Mouse (Mus musculus) liver, embryonic 12.5 days (tissue): ENCODE data around the gene Lce1f. TPM values are rescaled to one million over a fixed set of nuclear protein-coding genes. Genes with fewer than 3 reads are reported as not detected.
"Not testable (repeated sequence)": the region's sequence is repeated elsewhere in the genome, so short reads cannot be mapped to it uniquely, and the experiment has no call there.

Experiments used
- ATAC-seq: fragments of 200-750 bp; cut with Nextera tagmentation; 2 replicates; pipeline ENCODE4 v1.8.0; 2017; ENCODE audit warnings: moderate number of reproducible peaks, mild to moderate bottlenecking, moderate library complexity
- H3K27ac ChIP-seq: fragments of 300-500 bp; sonication (generic); 2 replicates; pipeline ENCODE4 v1.5.1; 2016; ENCODE audit warnings: mild to moderate bottlenecking
- H3K27me3 ChIP-seq: fragments of 300-500 bp; sonication (generic); replicated peaks from 2 replicates; pipeline ENCODE4 v1.6.1; 2016; ENCODE audit warnings: mild to moderate bottlenecking, moderate library complexity
- H3K36me3 ChIP-seq: fragments of 300-500 bp; sonication (generic); 2 replicates; pipeline ENCODE4 v1.6.1; 2016; ENCODE audit warnings: mild to moderate bottlenecking, moderate library complexity
- H3K4me1 ChIP-seq: fragments of 300-500 bp; sonication (generic); 2 replicates; pipeline ENCODE4 v1.6.1; 2016
- H3K4me2 ChIP-seq: fragments of 300-500 bp; sonication (generic); 2 replicates; pipeline ENCODE4 v1.6.1; 2016; ENCODE audit warnings: mild to moderate bottlenecking, moderate library complexity
- H3K4me3 ChIP-seq: fragments of 300-500 bp; sonication (generic); 2 replicates; pipeline ENCODE4 v1.5.1; 2016; ENCODE audit warnings: mild to moderate bottlenecking, moderate library complexity
- H3K9ac ChIP-seq: fragments of 300-500 bp; sonication (generic); 2 replicates; pipeline ENCODE4 v1.6.1; 2016; ENCODE audit warnings: mild to moderate bottlenecking, moderate library complexity
- H3K9me3 ChIP-seq: fragments of 300-500 bp; sonication (generic); replicated peaks from 2 replicates; pipeline ENCODE4 v1.6.1; 2016; ENCODE audit warnings: mild to moderate bottlenecking, moderate library complexity
- WGBS: fragments of 180-500 bp; shearing (Covaris S2); methylation state at CpG from one replicate; pipeline ENCODE4 v1.1.7; 2016; ENCODE audit not compliant: insufficient replicate concordance; 5-methylcytosine and 5-hydroxymethylcytosine counted together
- polyA plus RNA-seq: library from polyadenylated mRNA; unstranded; fragments of >200 nt; fragmentation: Nextera tagmentation; extraction: Ambion mirVana; gene quantifications from 2 replicates; pipeline ENCODE4 v1.2.1, GENCODE M21; 2016

Lce1f gene
- polyA plus RNA-seq: not detected in 2 replicates

DNA sequence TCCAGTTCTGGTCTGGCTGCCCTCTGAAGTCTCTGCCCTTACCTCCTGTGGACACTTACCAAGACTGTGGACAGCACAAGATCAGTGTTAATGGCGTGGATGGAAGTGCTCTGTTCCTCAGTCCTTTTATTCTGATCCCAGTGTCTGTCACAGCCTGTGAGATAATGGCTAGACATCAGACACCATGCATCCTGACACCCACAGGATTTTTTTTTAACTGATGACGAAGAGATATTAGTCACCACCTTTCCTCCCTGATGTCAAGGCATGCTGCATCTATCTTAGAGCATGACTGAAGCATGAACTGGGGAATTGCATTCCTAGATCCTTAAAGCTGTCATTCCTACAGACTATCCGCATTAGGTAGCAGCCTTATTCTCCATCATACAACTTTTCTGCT, at the start of gene Lce1f:
Lce1f (minus strand) TSS at position 101 of the 400 bp plus-strand sequence.
- Histone ChIP-seq H3K9ac (no peak within 1 kb of the TSS), H3K4me1 (no peaks in the 10 kb centered on the region), H3K4me3 (no peak within 1 kb of the TSS), H3K4me2 (no peak within 1 kb of the TSS), H3K36me3 (no peaks in the 10 kb centered on the region), H3K27ac (no peak within 1 kb of the TSS), H3K9me3 (no peaks in the 10 kb centered on the region), H3K27me3 (no peaks in the 10 kb centered on the region)
- no peak for ATAC-seq
- 50% methylated on average over 3 of the region's 3 CpGs for WGBS

DNA sequence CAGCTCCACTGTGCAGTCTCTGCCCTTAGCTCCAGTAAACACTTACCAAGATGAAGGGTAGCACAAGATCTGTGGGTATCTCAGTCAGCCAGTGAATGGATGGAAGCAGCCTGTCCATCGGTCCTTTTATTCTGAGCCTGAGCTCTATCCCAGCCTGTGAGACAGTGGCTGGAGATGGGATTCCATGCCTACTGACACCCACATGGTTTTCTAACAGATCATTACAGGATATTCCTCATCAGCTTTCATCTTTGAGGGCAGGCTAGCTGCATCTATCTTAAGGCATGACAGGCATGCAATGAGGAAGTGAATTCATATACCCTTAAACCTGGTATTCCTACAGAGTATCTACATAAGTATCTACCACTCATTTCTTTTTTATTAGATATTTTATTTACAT, 44.8 kb upstream of the Lce1f start, which contains the start of gene Lce1h:
Lce1h (minus strand) TSS at position 101 of the 400 bp plus-strand sequence.
- WGBS: 76% methylated on average over 1 of the region's 1 CpGs
- no peaks in the 10 kb centered on the region for H3K27me3 ChIP-seq
- H3K9me3 ChIP-seq: no peaks in the 10 kb centered on the region
- ATAC-seq: no peak
- no peaks in the 10 kb centered on the region for H3K36me3 ChIP-seq
- no peak within 1 kb of the TSS for H3K4me2 ChIP-seq
- no peak within 1 kb of the TSS for H3K9ac ChIP-seq
- H3K4me1 ChIP-seq: no peaks in the 10 kb centered on the region
- H3K4me3 ChIP-seq: no peak within 1 kb of the TSS
- H3K27ac ChIP-seq: no peak within 1 kb of the TSS

DNA sequence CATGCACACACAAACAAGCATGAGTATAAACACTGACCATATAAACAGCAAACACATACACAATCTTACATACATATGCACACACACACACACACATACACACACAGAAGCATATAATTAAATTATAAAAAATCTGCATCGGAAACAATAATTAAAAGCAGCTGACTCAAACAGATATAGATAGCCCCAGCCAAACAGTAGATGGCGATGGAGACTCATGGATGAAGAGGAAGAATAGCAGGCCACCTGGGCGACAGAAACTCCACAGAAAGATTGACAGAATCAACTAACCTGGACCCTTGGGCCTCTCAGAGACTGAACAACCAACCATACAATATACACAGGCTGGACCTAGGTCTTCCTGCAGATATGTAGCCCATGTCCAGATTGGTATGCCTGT, 33.0 kb upstream of the Lce1f start:
- no peak overlapping the region for H3K4me3 ChIP-seq
- H3K36me3 ChIP-seq: no peaks in the 10 kb centered on the region
- H3K27me3 ChIP-seq: no peaks in the 10 kb centered on the region
- no peaks in the 10 kb centered on the region for H3K4me1 ChIP-seq
- H3K4me2 ChIP-seq: no peak overlapping the region
- H3K9ac ChIP-seq: no peak overlapping the region
- 30% methylated on average over 3 of the region's 3 CpGs for WGBS
- no peaks in the 10 kb centered on the region for H3K9me3 ChIP-seq
- H3K27ac ChIP-seq: no peak overlapping the region
- no peak for ATAC-seq

DNA sequence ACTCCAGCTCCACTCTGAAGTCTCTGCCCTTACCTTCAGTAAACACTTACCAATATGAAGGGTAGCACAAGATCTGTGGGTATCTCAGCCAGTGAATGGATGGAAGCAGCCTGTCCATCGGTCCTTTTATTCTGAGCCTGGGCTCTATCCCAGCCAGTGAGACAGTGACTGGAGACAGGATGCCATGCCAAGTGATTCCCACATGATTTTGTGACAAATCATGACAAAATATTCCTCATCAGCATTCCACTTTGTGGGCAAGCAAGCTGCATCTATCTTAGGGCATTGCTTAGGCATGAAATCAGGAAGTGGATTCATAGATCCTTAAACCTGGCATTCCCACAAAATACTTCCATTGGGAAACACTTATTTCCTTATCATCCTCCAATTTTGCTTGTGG, 32.1 kb upstream of the Lce1f start, which contains the start of gene Lce1g:
Lce1g (minus strand) TSS at position 101 of the 400 bp plus-strand sequence.
- H3K27me3 ChIP-seq: no peaks in the 10 kb centered on the region
- 60% methylated on average over 1 of the region's 1 CpGs for WGBS
- no peak for ATAC-seq

DNA sequence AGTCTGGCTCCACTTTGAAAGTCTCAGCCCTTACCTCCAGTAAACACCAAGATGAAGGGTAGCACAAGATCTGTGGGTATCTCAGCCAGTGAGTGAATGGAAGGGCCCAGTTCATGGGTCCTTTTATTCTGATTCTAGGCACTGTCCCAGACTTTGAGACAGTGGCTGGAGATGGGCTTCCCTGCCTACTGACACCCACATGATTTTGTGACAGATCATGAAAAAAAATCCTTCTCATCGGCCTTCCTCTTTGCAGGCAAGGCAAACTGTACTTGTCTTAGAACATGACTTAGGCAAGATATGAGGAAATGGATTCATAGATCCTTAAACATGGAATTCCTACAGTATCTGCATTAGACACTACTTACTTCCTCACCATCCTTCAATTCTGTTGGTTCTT, 18.8 kb upstream of the Lce1f start, which contains the start of gene Gm38119:
Gm38119 (minus strand) TSS at position 101 of the 400 bp plus-strand sequence.
- Histone ChIP-seq H3K27ac (no peak within 1 kb of the TSS), H3K36me3 (no peaks in the 10 kb centered on the region), H3K4me3 (no peak within 1 kb of the TSS), H3K4me1 (no peaks in the 10 kb centered on the region), H3K9me3 (no peaks in the 10 kb centered on the region), H3K27me3 (no peaks in the 10 kb centered on the region), H3K9ac (no peak within 1 kb of the TSS), H3K4me2 (no peak within 1 kb of the TSS)
- no peak for ATAC-seq
- WGBS: 32% methylated on average over 1 of the region's 1 CpGs

More for the DNA sequence above, 32.1 kb upstream of the Lce1f start, which contains the start of gene Lce1g:
- Histone ChIP-seq H3K36me3 (no peaks in the 10 kb centered on the region), H3K4me2 (no peak within 1 kb of the TSS), H3K9me3 (no peaks in the 10 kb centered on the region), H3K27ac (no peak within 1 kb of the TSS), H3K4me1 (no peaks in the 10 kb centered on the region), H3K4me3 (no peak within 1 kb of the TSS), H3K9ac (no peak within 1 kb of the TSS)

DNA sequence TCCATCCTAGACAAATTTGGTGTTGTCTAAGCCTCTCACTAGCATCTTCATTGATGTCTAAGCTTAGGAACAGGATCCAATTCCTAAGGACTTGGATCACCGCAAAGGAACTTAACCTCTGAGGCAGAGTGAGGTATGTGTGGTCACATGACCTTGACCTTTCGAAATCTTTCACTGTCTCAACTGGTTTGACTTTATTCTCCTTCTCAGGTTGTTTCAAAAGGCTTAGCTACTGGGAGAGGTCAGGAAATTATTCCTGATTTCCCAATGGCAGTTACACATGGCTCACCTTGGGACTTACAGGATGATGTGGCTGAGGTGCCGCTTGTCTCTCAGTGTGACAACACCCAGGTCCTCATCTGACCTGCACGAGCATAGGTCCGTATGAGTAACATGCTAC, 2.5 kb upstream of the Lce1f start:
- no peaks in the 10 kb centered on the region for H3K9me3 ChIP-seq
- H3K27ac ChIP-seq: no peak overlapping the region
- no peaks in the 10 kb centered on the region for H3K4me1 ChIP-seq
- no peak overlapping the region for H3K4me3 ChIP-seq
- no peaks in the 10 kb centered on the region for H3K36me3 ChIP-seq
- H3K27me3 ChIP-seq: no peaks in the 10 kb centered on the region
- no peak for ATAC-seq
- no peak overlapping the region for H3K4me2 ChIP-seq
- H3K9ac ChIP-seq: no peak overlapping the region
- 75% methylated on average over 5 of the region's 5 CpGs for WGBS

DNA sequence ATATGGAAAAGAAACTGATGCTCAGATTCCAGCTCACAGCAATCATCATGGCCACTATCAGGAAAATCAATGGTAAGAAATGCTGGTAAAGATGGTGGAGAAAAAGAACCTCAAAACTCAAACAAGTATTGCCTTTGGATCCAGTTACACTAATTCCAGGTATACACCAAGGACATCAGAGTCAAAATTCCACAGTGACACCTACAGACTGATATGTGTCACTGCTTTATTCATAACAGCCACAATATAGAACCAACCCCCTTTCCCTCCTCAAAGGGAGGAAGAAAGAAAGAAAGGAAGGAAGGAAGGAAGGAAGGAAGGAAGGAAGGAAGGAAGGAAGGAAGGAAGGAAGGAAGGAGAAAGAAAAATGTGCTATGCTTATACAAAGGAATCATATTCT, 5.0 kb downstream of the Lce1f start:
- H3K9ac ChIP-seq: no peak overlapping the region
- no peak overlapping the region for H3K4me3 ChIP-seq
- H3K4me2 ChIP-seq: no peak overlapping the region
- H3K4me1 ChIP-seq: no peaks in the 10 kb centered on the region
- H3K27me3 ChIP-seq: no peaks in the 10 kb centered on the region
- no peaks in the 10 kb centered on the region for H3K36me3 ChIP-seq
- no peak overlapping the region for H3K27ac ChIP-seq
- ATAC-seq: no peak
- H3K9me3 ChIP-seq: no peaks in the 10 kb centered on the region

DNA sequence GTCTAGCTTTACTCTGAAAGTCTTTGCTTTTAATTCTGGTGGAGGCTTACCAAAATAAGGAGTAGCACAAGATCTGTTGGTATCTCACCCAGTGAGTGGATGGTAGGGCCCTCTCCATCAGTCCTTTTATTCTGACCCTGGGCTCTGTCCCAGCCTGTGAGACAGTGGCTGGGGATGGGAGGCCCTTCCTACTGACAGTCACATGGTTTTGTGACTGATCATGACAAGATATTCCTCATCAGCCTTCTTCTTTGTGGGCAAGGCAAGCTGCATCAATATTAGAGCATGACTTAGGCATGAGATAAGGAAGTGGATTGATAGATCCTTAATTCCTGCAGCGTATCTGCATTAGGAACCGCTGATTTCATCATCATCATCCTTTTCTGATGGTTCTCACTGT, 11.2 kb downstream of the Lce1f start, which contains the start of gene Lce1e:
Lce1e (minus strand) TSS at position 101 of the 400 bp plus-strand sequence.
- Histone ChIP-seq H3K36me3 (no peaks in the 10 kb centered on the region), H3K4me3 (no peak within 1 kb of the TSS), H3K9ac (no peak within 1 kb of the TSS), H3K27ac (no peak within 1 kb of the TSS), H3K9me3 (no peaks in the 10 kb centered on the region), H3K4me1 (no peaks in the 10 kb centered on the region), H3K4me2 (no peak within 1 kb of the TSS), H3K27me3 (no peaks in the 10 kb centered on the region)
- 54% methylated on average over 2 of the region's 2 CpGs for WGBS
- no peak for ATAC-seq

DNA sequence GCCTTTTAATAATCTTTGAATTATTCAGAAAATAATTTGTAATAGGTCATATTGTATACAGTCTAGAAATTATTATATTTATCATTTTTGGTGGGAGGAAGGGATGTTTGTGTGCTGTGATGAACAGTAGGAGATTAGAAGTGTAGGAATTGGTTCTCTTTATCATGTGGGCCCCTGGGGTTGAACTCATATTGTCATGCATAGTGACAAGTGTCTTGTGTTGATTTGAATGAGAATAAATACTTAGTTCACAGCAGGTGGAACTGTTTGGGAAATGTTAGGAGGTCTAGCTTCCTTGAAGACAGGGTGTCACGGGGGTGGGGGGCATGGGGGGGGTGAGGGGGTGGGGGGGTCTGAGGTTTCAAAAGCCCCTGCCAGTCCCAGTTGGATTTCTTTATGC, 25.5 kb downstream of the Lce1f start:
- ATAC-seq: no peak
- Histone ChIP-seq H3K27ac (no peak overlapping the region), H3K36me3 (no peaks in the 10 kb centered on the region), H3K9ac (no peak overlapping the region), H3K4me1 (no peaks in the 10 kb centered on the region), H3K27me3 (no peaks in the 10 kb centered on the region), H3K4me2 (no peak overlapping the region), H3K4me3 (no peak overlapping the region), H3K9me3 (no peaks in the 10 kb centered on the region)
- WGBS: 17% methylated on average over 1 of the region's 1 CpGs

DNA sequence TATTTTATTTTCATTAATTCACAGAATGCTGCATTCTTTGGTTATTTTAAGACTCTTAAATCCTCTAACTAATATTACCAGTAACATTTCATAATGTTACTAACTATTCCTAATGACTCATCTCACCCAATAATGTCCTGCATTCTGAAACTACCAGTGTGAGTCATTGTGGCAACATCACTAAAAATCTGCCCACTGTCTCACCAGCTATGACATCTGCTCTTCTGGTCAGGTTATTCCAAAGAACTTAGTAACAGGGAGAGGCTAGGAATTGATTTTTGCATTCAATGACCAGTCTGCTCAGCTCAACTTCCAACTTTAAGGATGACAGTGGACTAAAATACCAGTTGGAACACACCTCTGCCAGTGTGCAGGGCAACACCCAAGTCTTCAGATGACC, 28.5 kb downstream of the Lce1f start:
- no peaks in the 10 kb centered on the region for H3K4me1 ChIP-seq
- no peaks in the 10 kb centered on the region for H3K36me3 ChIP-seq
- H3K4me2 ChIP-seq: no peak overlapping the region
- no peak overlapping the region for H3K4me3 ChIP-seq
- no peak overlapping the region for H3K27ac ChIP-seq
- H3K9ac ChIP-seq: no peak overlapping the region
- H3K9me3 ChIP-seq: no peaks in the 10 kb centered on the region
- H3K27me3 ChIP-seq: no peaks in the 10 kb centered on the region
- ATAC-seq: no peak

DNA sequence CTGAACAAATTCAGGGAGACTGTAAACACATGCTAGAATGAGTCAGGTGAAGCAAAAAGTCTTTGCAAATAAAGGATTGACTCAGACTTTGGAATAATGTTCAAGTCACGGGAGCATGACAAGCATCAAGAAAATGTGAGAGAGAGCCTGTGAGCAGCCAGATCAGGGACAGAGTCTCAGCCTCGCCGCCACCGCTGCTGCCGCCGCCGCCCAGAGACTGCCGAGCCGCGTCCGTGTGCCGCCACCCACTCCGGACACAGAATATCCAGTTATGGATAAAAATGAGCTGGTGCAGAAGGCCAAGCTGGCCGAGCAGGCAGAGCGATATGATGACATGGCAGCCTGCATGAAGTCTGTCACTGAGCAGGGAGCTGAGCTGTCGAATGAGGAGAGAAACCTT, 31.0 kb downstream of the Lce1f start:
- not testable (repeated sequence) for H3K27me3 ChIP-seq, H3K4me3 ChIP-seq, H3K27ac ChIP-seq, H3K4me2 ChIP-seq, H3K9ac ChIP-seq, ATAC-seq, H3K9me3 ChIP-seq, H3K36me3 ChIP-seq, H3K4me1 ChIP-seq
- 60% methylated on average over 16 of the region's 16 CpGs for WGBS

DNA sequence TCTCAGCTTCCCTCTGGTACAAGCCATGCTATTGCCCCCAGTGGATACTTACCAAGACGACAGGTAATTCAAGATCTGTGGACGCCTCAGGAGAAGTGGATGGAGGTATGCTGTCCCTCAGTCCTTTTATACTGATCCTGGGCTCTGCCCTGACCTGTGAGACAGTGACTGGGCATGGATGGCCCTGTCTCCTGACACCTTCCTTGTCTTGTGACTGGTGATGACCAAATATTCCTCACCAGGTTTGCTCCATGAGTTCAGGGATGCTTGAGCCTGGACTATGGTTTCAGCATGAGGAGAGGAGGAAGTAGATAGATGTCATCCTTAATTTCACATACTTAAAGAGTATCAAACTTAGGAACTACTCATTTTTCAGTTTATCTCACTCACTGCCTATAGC, 33.0 kb downstream of the Lce1f start, which contains the start of gene Lce1d:
Lce1d (minus strand) TSS at position 101 of the 400 bp plus-strand sequence.
- WGBS: 42% methylated on average over 2 of the region's 2 CpGs
- no peaks in the 10 kb centered on the region for H3K36me3 ChIP-seq
- ATAC-seq: no peak
- H3K27me3 ChIP-seq: no peaks in the 10 kb centered on the region
- no peak within 1 kb of the TSS for H3K27ac ChIP-seq
- no peak within 1 kb of the TSS for H3K4me3 ChIP-seq
- H3K9me3 ChIP-seq: no peaks in the 10 kb centered on the region
- no peak within 1 kb of the TSS for H3K9ac ChIP-seq
- no peak within 1 kb of the TSS for H3K4me2 ChIP-seq
- H3K4me1 ChIP-seq: no peaks in the 10 kb centered on the region

DNA sequence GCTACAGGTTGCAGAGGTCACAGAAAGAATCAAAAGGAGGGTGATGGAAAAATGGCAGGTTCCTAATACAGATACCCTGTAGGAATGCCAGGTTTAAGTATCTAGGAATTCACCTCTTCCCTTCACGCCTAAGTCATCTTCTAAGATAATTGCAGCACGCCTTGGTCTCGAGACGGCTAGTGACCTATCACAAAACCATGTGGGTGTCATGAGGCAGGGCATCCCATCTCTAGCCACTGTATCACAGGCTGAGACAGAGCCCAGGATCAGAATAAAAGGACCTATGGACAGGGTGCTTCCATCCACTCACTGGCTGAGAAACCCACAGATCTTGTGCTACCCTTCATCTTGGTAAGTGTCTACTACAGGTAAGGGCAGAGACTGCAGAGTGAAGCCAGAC, 41.2 kb downstream of the Lce1f start, which contains the start of gene Lce1c:
Lce1c (plus strand) TSS at position 301 of the 400 bp plus-strand sequence.
- Histone ChIP-seq H3K9me3 (no peaks in the 10 kb centered on the region), H3K27me3 (no peaks in the 10 kb centered on the region), H3K4me2 (no peak within 1 kb of the TSS), H3K36me3 (no peaks in the 10 kb centered on the region), H3K27ac (no peak within 1 kb of the TSS), H3K4me3 (no peak within 1 kb of the TSS), H3K9ac (no peak within 1 kb of the TSS), H3K4me1 (no peaks in the 10 kb centered on the region)
- WGBS: 76% methylated on average over 4 of the region's 4 CpGs
- no peak for ATAC-seq
